Mouse (Mus musculus) C2C12 (cell line): Measurements from ENCODE around the gene Cog6.

Experiments
- CEBPB ChIP-seq: IDR thresholded peaks from one replicate; pipeline ENCODE4 v1.6.1; 2011; ENCODE audit warnings: low read depth, mild to moderate bottlenecking, control low read depth, moderate library complexity
- CTCF ChIP-seq: IDR thresholded peaks from one replicate; pipeline ENCODE4 v1.5.1; 2011; ENCODE audit not compliant: control insufficient read depth, insufficient read depth, insufficient read length
- FOSL1 ChIP-seq: IDR thresholded peaks from one replicate; pipeline ENCODE4 v1.8.0; 2011; ENCODE audit warnings: mild to moderate bottlenecking, low read length; ENCODE audit not compliant: poor library complexity, insufficient read depth, severe bottlenecking
- MAX ChIP-seq: IDR thresholded peaks from one replicate; pipeline ENCODE4 v1.6.1; 2011; ENCODE audit warnings: mild to moderate bottlenecking, control low read depth
- MYOD1 ChIP-seq: IDR thresholded peaks from one replicate; pipeline ENCODE4 v1.6.1; 2011; ENCODE audit warnings: low read depth; ENCODE audit not compliant: control insufficient read depth, insufficient read length
- MYOG ChIP-seq: IDR thresholded peaks from one replicate; pipeline ENCODE4 v1.6.1; 2011; ENCODE audit not compliant: control insufficient read depth, insufficient read length; ENCODE audit errors: extremely low read depth
- USF1 ChIP-seq: IDR thresholded peaks from one replicate; pipeline ENCODE4 v1.6.1; 2011; ENCODE audit warnings: low read depth, mild to moderate bottlenecking, control low read depth, moderate library complexity

DNA sequence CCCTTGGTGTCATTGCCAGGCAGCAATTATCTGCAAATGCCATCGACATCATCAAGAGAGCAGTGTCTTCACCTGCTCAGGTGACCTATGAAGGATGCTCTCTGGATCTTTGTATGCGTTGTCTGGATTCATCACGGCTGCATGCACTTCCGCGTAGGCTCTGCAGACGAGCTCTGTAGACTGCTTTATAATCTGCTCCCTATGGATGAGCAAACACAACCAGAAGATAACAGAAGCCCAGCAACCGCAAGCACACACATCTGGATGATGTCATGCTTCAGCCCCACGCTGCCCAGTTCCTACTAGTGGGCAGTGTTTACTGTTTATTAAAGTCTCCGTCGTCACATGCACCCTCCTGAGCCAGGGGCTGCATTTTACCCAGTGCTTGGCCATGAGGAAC lies 34.0 kb downstream of the Cog6 start:
- TF ChIP-seq CTCF (no peak), MAX (no peak), USF1 (no peak), MYOG (no peak), MYOD1 (no peak), CEBPB (no peak), FOSL1 (no peak)
